Mouse (Mus musculus) intestine, embryonic 14.5 days (tissue): ENCODE results near the gene Ccdc183. TPM values are rescaled to one million over a fixed set of nuclear protein-coding genes. Genes with fewer than 3 reads are reported as not detected.
A peak's percentile ranks its signal among the peaks of the same experiment; 100 is the strongest.

ENCODE experiments used
- ATAC-seq: fragments of 200-750 bp; cut with Nextera tagmentation; replicated peaks from 2 replicates; pipeline ENCODE4 v1.8.0; 2017; ENCODE audit warnings: low read depth, moderate number of reproducible peaks, moderate TSS enrichment, moderate library complexity; ENCODE audit not compliant: low FRiP score, low TSS enrichment
- DNase-seq: peaks from one replicate; pipeline ENCODE4 v3.0.0-alpha.2; 2018; ENCODE audit warnings: low spot score
- H3K27ac ChIP-seq: fragments of 300-500 bp; sonication (generic); 2 replicates; pipeline ENCODE4 v1.5.1; 2014; ENCODE audit warnings: low read depth, mild to moderate bottlenecking, control low read depth
- H3K27me3 ChIP-seq: fragments of 300-500 bp; sonication (generic); replicated peaks from 2 replicates; pipeline ENCODE4 v1.6.1; 2014; ENCODE audit warnings: low read length, control low read depth; ENCODE audit not compliant: control insufficient read depth, insufficient read depth
- H3K36me3 ChIP-seq: fragments of 300-500 bp; sonication (generic); 2 replicates; pipeline ENCODE4 v1.6.1; 2014; ENCODE audit warnings: low read length, control low read depth; ENCODE audit not compliant: control insufficient read depth, insufficient read depth
- H3K4me1 ChIP-seq: fragments of 300-500 bp; sonication (generic); replicated peaks from 2 replicates; pipeline ENCODE4 v1.6.1; 2014; ENCODE audit warnings: low read length, control low read depth, mixed read lengths; ENCODE audit not compliant: control insufficient read depth, insufficient read depth
- H3K4me2 ChIP-seq: fragments of 300-500 bp; sonication (generic); 2 replicates; pipeline ENCODE4 v1.6.1; 2014; ENCODE audit warnings: low read length
- H3K4me3 ChIP-seq: fragments of 300-500 bp; sonication (generic); 2 replicates; pipeline ENCODE4 v1.5.1; 2014; ENCODE audit warnings: low read depth, low read length, control low read depth, mixed read lengths
- H3K9ac ChIP-seq: fragments of 300-500 bp; sonication (generic); 2 replicates; pipeline ENCODE4 v1.6.1; 2014; ENCODE audit warnings: mild to moderate bottlenecking, low read length
- H3K9me3 ChIP-seq: fragments of 300-500 bp; sonication (generic); 2 replicates; pipeline ENCODE4 v1.6.1; 2016; ENCODE audit warnings: low read length, control low read depth; ENCODE audit not compliant: control insufficient read depth
- WGBS: fragments of 180-500 bp; shearing (Covaris S2); extraction: QIAGEN DNeasy Blood & Tissue Kit; methylation state at CpG from one replicate; pipeline ENCODE4 v1.1.7; 2014; 5-methylcytosine and 5-hydroxymethylcytosine counted together
- polyA plus RNA-seq: library from polyadenylated mRNA; unstranded; fragments of >200 nt; fragmentation: Nextera tagmentation; extraction: Ambion mirVana; gene quantifications from 2 replicates; pipeline ENCODE4 v1.2.1, GENCODE M21; 2014

Gene Ccdc183
- polyA plus RNA-seq, 1 experiment from 2014 or later = 0.24 TPM

DNA sequence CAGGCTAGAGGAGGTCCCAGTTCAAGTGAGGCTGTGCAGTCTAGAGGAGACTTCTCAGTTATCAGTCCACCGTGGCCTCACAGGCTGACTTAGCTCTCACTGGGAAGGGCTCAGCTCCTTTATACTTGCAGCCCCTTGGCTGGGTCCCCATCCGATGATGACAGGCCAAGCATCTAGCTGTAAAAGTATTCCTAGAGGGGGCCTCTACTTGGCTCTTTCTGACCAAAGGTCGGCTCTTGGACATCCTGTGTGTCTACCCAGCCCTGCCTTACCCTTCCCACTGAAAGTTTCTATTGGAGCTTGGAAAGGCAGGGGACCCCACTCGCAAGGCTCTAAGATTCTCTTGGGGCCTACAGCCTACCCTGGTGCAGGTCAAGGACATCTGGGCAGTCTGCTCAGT is 46.3 kb downstream of the Ccdc183 start:
- H3K9me3 ChIP-seq = no peaks in the 10 kb centered on the region
- 83% methylated on average over 4 of the region's 4 CpGs for WGBS
- H3K4me2 ChIP-seq = peak overlapping the region; percentile 18; the same call in 1 of the 2 replicates
- DNase-seq (no peak), ATAC-seq (no peak)
- peak overlapping the region; percentile 11; the same call in 1 of the 2 replicates for H3K4me3 ChIP-seq
- H3K4me1 ChIP-seq = peaks cover 18% of the 10 kb centered on the region; the same call in 1 of the 2 replicates
- H3K27me3 ChIP-seq = peaks cover 2% of the 10 kb centered on the region
- no peak overlapping the region; the same call in 1 of the 2 replicates for H3K27ac ChIP-seq
- H3K9ac ChIP-seq = no peak overlapping the region
- H3K36me3 ChIP-seq = peaks cover 39% of the 10 kb centered on the region

DNA sequence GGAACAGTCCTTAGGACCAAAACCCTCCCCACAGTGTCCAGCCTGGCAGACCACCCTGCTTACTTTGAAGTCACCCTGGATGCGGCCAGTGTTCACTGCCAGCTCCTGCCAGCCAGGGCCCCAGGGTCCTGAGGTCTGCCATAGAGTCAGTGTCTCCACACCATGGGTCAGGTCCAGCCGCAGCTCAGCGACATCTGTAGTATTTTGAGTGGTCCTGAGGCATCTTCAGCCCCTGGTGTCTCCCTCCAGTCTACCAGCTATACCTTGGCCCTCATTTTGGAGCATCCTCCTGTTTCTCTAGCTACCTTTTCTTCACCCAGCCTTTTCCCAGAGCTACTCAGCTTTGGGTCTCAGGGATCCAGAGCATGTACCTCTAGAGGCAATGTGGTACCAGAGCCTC is 48.2 kb downstream of the Ccdc183 start:
- Histone ChIP-seq H3K27me3 (no peaks in the 10 kb centered on the region), H3K4me1 (peaks cover 11% of the 10 kb centered on the region; the same call in 1 of the 2 replicates), H3K36me3 (peaks cover 58% of the 10 kb centered on the region), H3K4me3 (no peak overlapping the region), H3K27ac (no peak overlapping the region), H3K4me2 (no peak overlapping the region), H3K9ac (no peak overlapping the region), H3K9me3 (no peaks in the 10 kb centered on the region)
- ATAC-seq (no peak), DNase-seq (no peak)
- WGBS = 92% methylated on average over 3 of the region's 3 CpGs

DNA sequence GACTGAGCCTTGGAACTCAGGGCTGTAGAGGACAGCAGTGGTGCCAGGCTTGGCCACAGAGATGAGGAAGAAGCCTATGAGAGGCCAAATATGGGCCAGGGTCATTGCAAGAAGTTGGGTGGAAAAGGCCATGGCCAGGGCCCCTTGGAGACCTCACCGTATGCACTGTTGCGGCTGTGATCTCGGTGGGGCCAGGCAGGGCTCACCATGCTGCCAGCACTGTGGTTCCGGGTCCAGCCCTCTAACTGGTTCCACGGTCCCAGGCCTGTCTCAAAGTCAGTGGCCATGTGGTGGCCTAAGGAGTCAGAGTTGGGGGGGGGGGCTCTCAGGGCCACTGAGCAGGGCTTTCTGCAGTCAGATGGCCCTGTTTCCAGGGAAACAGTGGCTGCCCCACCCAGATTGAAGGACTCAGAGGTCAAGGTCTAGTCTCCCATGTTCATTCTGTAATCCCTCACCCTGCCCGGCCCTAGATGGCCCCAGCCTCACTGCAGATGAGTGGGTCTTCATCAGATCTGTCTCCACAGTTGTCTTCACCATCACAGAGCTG is 48.9 kb downstream of the Ccdc183 start:
- ATAC-seq (no peak), DNase-seq (no peak)
- no peak overlapping the region for H3K9ac ChIP-seq
- no peak overlapping the region for H3K27ac ChIP-seq
- H3K36me3 ChIP-seq = peaks cover 66% of the 10 kb centered on the region
- no peaks in the 10 kb centered on the region for H3K9me3 ChIP-seq
- 70% methylated on average over 6 of the region's 6 CpGs for WGBS
- no peak overlapping the region for H3K4me2 ChIP-seq
- H3K4me1 ChIP-seq = peaks cover 5% of the 10 kb centered on the region; the same call in 1 of the 2 replicates
- H3K4me3 ChIP-seq = no peak overlapping the region
- no peaks in the 10 kb centered on the region for H3K27me3 ChIP-seq

DNA sequence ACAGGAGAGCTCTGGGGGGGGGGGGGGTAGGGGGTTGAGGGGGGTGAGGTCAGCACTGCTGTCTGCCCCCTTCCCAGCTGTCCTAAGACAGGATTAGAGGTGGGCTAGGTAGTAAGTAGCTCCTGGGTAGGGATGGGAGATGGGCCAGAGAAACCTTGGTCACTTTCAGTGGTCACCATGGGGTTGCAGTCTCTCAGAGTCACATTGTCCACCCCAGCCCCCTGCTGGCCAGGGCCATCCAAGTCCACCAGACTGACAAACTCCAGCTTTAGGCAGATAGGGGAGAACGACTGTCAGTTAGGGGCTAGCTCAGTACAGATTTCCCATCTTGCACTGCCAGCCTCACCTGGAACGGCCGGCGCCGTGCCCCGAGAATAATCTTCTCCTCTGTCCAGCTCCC is 50.9 kb downstream of the Ccdc183 start:
- 0 out of 2 replicates have a peak, but pooled peaks cover 3% of the 10 kb centered on the region for H3K4me1 ChIP-seq
- H3K36me3 ChIP-seq = peaks cover 86% of the 10 kb centered on the region
- no peak overlapping the region for H3K9ac ChIP-seq
- H3K4me2 ChIP-seq = no peak overlapping the region
- H3K9me3 ChIP-seq = no peaks in the 10 kb centered on the region
- ATAC-seq = no peak
- H3K4me3 ChIP-seq = no peak overlapping the region
- WGBS = 79% methylated on average over 6 of the region's 6 CpGs
- H3K27me3 ChIP-seq = no peaks in the 10 kb centered on the region
- H3K27ac ChIP-seq = no peak overlapping the region
- DNase-seq = no peak

DNA sequence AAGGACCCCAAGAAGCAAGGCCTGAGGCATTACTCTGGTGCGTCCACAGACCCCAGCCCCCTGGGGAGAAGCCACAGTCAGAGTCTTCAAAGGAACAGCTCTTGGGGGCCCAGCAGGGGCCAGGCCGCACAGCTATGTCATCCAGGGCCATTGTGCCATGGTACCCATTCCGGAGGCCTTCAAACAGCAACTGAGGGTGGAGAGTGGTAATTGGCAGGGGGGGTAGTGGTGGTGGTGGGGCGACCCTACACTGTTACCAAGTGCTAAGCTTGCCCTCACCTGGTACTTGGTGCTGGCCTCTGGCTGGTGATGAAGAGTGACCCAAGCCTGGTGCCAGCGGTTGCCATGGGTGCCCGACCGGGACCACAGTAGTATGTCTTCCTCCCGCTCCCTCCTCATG is 51.7 kb downstream of the Ccdc183 start:
- H3K36me3 ChIP-seq = peaks cover 92% of the 10 kb centered on the region
- H3K9ac ChIP-seq = no peak overlapping the region
- H3K4me3 ChIP-seq = no peak overlapping the region
- H3K4me1 ChIP-seq = 0 out of 2 replicates have a peak, but pooled peaks cover 3% of the 10 kb centered on the region
- 88% methylated on average over 8 of the region's 8 CpGs for WGBS
- H3K4me2 ChIP-seq = no peak overlapping the region
- DNase-seq (no peak), ATAC-seq (no peak)
- no peaks in the 10 kb centered on the region for H3K9me3 ChIP-seq
- no peaks in the 10 kb centered on the region for H3K27me3 ChIP-seq
- no peak overlapping the region for H3K27ac ChIP-seq

DNA sequence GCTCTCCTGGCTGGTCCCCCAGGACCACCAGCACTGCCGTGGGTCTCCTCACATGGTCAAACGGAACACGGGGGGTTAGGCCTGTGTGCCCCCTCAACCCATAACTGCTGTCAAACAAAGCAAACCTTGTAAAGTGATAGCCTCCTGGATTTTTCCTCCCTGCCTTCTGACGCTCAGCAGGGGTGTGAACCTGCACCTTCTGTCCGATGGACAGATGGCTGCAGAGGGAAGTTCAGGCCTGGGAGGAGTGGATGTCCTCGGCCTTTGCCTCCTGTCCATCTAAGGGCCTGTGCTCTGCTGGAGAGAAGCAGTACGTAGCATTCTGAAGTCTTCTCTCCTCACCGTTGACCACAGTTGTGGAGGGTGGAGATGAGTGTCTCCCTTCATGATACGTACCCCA is 55.5 kb downstream of the Ccdc183 start:
- H3K36me3 ChIP-seq = peaks cover 72% of the 10 kb centered on the region
- no peak overlapping the region for H3K27ac ChIP-seq
- no peak for DNase-seq
- no peaks in the 10 kb centered on the region for H3K27me3 ChIP-seq
- 82% methylated on average over 9 of the region's 9 CpGs for WGBS
- ATAC-seq = no peak
- no peak overlapping the region for H3K4me2 ChIP-seq
- H3K9me3 ChIP-seq = no peaks in the 10 kb centered on the region
- H3K9ac ChIP-seq = no peak overlapping the region
- H3K4me3 ChIP-seq = no peak overlapping the region
- H3K4me1 ChIP-seq = peaks cover 11% of the 10 kb centered on the region

DNA sequence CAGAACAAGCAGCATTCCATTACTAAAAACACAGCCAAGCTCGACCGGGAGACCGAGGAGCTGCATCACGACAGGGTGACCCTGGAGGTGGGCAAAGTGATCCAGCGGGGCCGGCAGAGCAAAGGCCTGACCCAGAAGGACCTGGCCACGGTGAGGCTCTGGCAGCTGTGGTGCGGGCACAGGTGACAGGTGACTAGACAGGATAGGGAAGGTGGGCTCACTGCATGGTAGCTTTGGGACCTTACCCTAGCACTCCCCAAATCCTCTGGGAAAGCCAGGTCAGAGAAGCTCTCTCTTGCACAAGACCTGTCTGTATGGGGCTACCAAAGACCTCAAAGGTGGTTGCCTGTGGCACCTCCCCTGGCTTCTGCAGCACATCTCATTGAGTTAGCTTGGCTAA is 56.9 kb downstream of the Ccdc183 start:
- Histone ChIP-seq H3K4me1 (peaks cover 12% of the 10 kb centered on the region), H3K9me3 (no peaks in the 10 kb centered on the region), H3K27me3 (no peaks in the 10 kb centered on the region), H3K9ac (no peak overlapping the region), H3K27ac (no peak overlapping the region), H3K4me2 (no peak overlapping the region), H3K4me3 (no peak overlapping the region), H3K36me3 (peaks cover 61% of the 10 kb centered on the region)
- DNase-seq (no peak), ATAC-seq (no peak)
- 89% methylated on average over 8 of the region's 8 CpGs for WGBS

DNA sequence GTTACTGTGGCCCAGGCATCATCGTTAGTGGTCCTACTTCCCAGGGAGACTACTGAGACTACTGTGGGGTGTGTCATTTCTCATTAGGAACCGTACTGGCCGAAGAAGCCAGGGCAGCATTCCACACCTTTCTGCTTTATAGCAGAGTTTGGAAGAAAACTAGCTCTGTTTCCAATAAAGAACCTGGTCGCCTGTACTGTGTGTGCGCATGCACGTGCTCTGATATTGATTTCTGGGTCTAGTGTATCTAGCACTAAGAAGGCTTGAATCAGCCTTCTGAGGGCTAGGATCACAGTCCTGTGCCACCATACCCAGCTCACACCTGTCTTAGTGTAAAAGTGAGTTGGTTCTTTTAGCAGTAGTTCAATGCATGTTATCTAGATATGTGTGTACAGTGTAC is 58.7 kb downstream of the Ccdc183 start:
- peak overlapping the region; percentile 88 for H3K9ac ChIP-seq
- peaks cover 12% of the 10 kb centered on the region for H3K4me1 ChIP-seq
- DNase-seq (no peak), ATAC-seq (no peak)
- H3K27ac ChIP-seq = no peak overlapping the region
- peaks cover 44% of the 10 kb centered on the region for H3K36me3 ChIP-seq
- H3K4me2 ChIP-seq = peak overlapping the region; percentile 97
- 64% methylated on average over 6 of the region's 6 CpGs for WGBS
- H3K9me3 ChIP-seq = no peaks in the 10 kb centered on the region
- H3K4me3 ChIP-seq = peak overlapping the region; percentile 85
- no peaks in the 10 kb centered on the region for H3K27me3 ChIP-seq
